Mouse (Mus musculus) embryonic facial prominence, embryonic 15.5 days (tissue): Measurements from ENCODE around the gene Mapk1ip1l. TPM values are rescaled to one million over a fixed set of nuclear protein-coding genes. Genes with fewer than 3 reads are reported as not detected.
A peak's percentile ranks its signal among the peaks of the same experiment; 100 is the strongest.

Experiments used
- ATAC-seq: fragments of 200-750 bp; cut with Nextera tagmentation; 2 replicates; pipeline ENCODE4 v1.8.0; 2017; ENCODE audit warnings: low read depth, moderate TSS enrichment; ENCODE audit not compliant: insufficient number of reproducible peaks, low FRiP score, low TSS enrichment
- H3K27ac ChIP-seq: fragments of 300-500 bp; sonication (generic); replicated peaks from 2 replicates; pipeline ENCODE4 v1.5.1; 2015; ENCODE audit warnings: mild to moderate bottlenecking, inconsistent platforms
- H3K27me3 ChIP-seq: fragments of 300-500 bp; sonication (generic); 2 replicates; pipeline ENCODE4 v1.6.1; 2015; ENCODE audit warnings: inconsistent platforms
- H3K36me3 ChIP-seq: fragments of 300-500 bp; sonication (generic); 2 replicates; pipeline ENCODE4 v1.6.1; 2015; ENCODE audit warnings: mild to moderate bottlenecking, inconsistent platforms
- H3K4me1 ChIP-seq: fragments of 300-500 bp; sonication (generic); 2 replicates; pipeline ENCODE4 v1.6.1; 2015; ENCODE audit warnings: inconsistent platforms
- H3K4me2 ChIP-seq: fragments of 300-500 bp; sonication (generic); replicated peaks from 2 replicates; pipeline ENCODE4 v1.6.1; 2015; ENCODE audit warnings: mild to moderate bottlenecking, inconsistent platforms
- H3K4me3 ChIP-seq: fragments of 300-500 bp; sonication (generic); replicated peaks from 2 replicates; pipeline ENCODE4 v1.5.1; 2015; ENCODE audit warnings: mild to moderate bottlenecking, inconsistent platforms
- H3K9ac ChIP-seq: fragments of 300-500 bp; sonication (generic); 2 replicates; pipeline ENCODE4 v1.6.1; 2015; ENCODE audit warnings: inconsistent platforms
- H3K9me3 ChIP-seq: fragments of 300-500 bp; sonication (generic); replicated peaks from 2 replicates; pipeline ENCODE4 v1.6.1; 2016; ENCODE audit warnings: inconsistent platforms
- WGBS: fragments of 180-500 bp; shearing (Covaris S2); methylation state at CpG from one replicate; pipeline ENCODE4 v1.1.7; 2015; 5-methylcytosine and 5-hydroxymethylcytosine counted together
- polyA plus RNA-seq: library from polyadenylated mRNA; unstranded; fragments of >200 nt; fragmentation: Nextera tagmentation; extraction: Ambion mirVana; gene quantifications from 2 replicates; pipeline ENCODE4 v1.2.1, GENCODE M21; 2015

Mapk1ip1l gene
- polyA plus RNA-seq, 1 experiment from 2014 or later: 60.2 TPM

DNA sequence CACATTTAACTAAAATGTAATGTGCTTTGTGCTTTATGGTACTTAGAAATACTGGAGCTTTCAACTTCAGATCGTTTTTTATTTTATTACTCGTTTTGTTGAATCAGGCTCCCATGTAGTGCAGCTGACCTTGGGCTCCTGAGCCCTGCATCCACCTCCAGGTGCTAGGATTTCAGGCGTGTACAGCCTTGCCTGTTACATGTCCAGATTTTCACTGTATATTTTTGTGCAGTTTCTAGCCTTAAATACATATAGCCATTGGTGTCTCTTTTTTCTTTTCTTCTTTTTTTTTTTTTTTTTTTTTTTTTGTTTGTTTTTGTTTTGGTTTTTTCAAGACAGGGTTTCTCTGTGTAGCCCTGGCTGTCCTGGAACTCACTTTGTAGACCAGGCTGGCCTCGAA lies 16.5 kb upstream of the Mapk1ip1l start:
- no peaks in the 10 kb centered on the region for H3K27me3 ChIP-seq
- 0 out of 2 replicates have a peak, but pooled peaks cover 4% of the 10 kb centered on the region for H3K4me1 ChIP-seq
- 95% methylated on average over 4 of the region's 4 CpGs for WGBS
- H3K4me3 ChIP-seq: no peak overlapping the region
- no peak overlapping the region for H3K27ac ChIP-seq
- no peaks in the 10 kb centered on the region for H3K36me3 ChIP-seq
- no peak overlapping the region for H3K9ac ChIP-seq
- no peak overlapping the region for H3K4me2 ChIP-seq
- ATAC-seq: no peak
- no peaks in the 10 kb centered on the region for H3K9me3 ChIP-seq

- Histone ChIP-seq H3K36me3 (no peaks in the 10 kb centered on the region), H3K4me3 (no peak overlapping the region), H3K27ac (no peak overlapping the region), H3K9ac (no peak overlapping the region), H3K4me2 (no peak overlapping the region), H3K27me3 (no peaks in the 10 kb centered on the region), H3K9me3 (no peaks in the 10 kb centered on the region), H3K4me1 (no peaks in the 10 kb centered on the region)
- 85% methylated on average over 7 of the region's 7 CpGs for WGBS
- no peak for ATAC-seq
These were observed 14.5 kb upstream of the Mapk1ip1l start for GRCm38 (mm10) chr14:47283568-47283967.

GRCm38 (mm10) chr14:47285271-47285670 lies 12.8 kb upstream of the Mapk1ip1l start:
- H3K4me2 ChIP-seq: no peak overlapping the region
- WGBS: 99% methylated on average over 2 of the region's 2 CpGs

DNA sequence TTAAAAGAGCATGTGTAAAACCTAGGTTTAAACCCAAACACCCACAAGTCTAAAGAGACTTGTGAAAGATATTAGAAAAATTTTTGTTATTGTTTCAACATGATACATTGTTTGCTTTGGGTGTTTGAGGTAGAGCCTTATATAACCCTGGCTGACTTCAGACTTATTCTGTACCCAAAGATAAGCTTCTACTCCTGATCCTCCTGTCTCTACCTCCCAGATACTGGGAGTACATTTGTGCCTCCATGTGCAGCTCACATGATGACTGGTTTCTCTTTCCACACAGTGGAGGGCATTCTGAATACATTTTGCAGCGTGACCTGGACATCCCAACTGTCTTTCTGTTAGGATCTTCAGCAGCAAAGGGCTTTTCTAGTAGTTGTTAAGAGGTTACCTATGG lies 11.9 kb upstream of the Mapk1ip1l start:
- Histone ChIP-seq H3K4me2 (no peak overlapping the region), H3K9ac (no peak overlapping the region), H3K27me3 (no peaks in the 10 kb centered on the region), H3K36me3 (peaks cover 11% of the 10 kb centered on the region; the same call in 1 of the 2 replicates), H3K4me3 (no peak overlapping the region), H3K9me3 (no peaks in the 10 kb centered on the region), H3K4me1 (no peaks in the 10 kb centered on the region), H3K27ac (no peak overlapping the region)
- 81% methylated on average over 1 of the region's 1 CpGs for WGBS
- ATAC-seq: no peak

More at GRCm38 (mm10) chr14:47285271-47285670, 12.8 kb upstream of the Mapk1ip1l start:
- Histone ChIP-seq H3K27me3 (no peaks in the 10 kb centered on the region), H3K4me1 (no peaks in the 10 kb centered on the region), H3K36me3 (peaks cover 7% of the 10 kb centered on the region; the same call in 1 of the 2 replicates), H3K9me3 (no peaks in the 10 kb centered on the region), H3K27ac (no peak overlapping the region), H3K9ac (no peak overlapping the region), H3K4me3 (no peak overlapping the region)
- ATAC-seq: no peak

DNA sequence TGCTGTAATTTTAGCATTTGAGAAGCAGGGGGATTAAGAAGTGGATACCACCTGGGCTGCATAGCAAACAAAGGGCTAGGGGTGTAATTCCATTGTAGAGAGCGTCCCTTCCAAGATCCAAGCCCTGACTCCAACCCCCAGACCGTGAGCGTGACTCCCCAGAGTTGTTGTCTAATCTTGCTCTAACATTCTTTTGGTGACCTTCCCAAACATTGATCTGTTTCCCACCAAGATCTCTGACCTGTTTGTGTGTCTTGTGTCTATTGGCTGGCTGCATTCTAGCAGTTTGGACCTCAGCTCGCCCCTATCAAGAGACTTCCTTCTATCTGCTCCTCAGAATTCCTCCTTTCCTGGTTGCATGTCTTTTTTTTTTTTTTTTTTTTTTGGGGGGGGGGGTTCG lies 11.0 kb upstream of the Mapk1ip1l start:
- H3K36me3 ChIP-seq: peaks cover 11% of the 10 kb centered on the region; the same call in 1 of the 2 replicates
- H3K9me3 ChIP-seq: no peaks in the 10 kb centered on the region
- H3K4me2 ChIP-seq: no peak overlapping the region
- no peak overlapping the region for H3K4me3 ChIP-seq
- H3K27ac ChIP-seq: no peak overlapping the region
- H3K4me1 ChIP-seq: no peaks in the 10 kb centered on the region
- no peaks in the 10 kb centered on the region for H3K27me3 ChIP-seq
- WGBS: 85% methylated on average over 5 of the region's 5 CpGs
- ATAC-seq: no peak
- H3K9ac ChIP-seq: no peak overlapping the region

GRCm38 (mm10) chr14:47291772-47292171 lies 6.3 kb upstream of the Mapk1ip1l start:
- Histone ChIP-seq H3K9me3 (no peaks in the 10 kb centered on the region), H3K4me1 (no peaks in the 10 kb centered on the region), H3K36me3 (peaks cover 11% of the 10 kb centered on the region; the same call in 1 of the 2 replicates), H3K27me3 (no peaks in the 10 kb centered on the region), H3K4me2 (no peak overlapping the region), H3K9ac (no peak overlapping the region), H3K27ac (no peak overlapping the region), H3K4me3 (no peak overlapping the region)
- no peak for ATAC-seq
- 87% methylated on average over 1 of the region's 1 CpGs for WGBS

DNA sequence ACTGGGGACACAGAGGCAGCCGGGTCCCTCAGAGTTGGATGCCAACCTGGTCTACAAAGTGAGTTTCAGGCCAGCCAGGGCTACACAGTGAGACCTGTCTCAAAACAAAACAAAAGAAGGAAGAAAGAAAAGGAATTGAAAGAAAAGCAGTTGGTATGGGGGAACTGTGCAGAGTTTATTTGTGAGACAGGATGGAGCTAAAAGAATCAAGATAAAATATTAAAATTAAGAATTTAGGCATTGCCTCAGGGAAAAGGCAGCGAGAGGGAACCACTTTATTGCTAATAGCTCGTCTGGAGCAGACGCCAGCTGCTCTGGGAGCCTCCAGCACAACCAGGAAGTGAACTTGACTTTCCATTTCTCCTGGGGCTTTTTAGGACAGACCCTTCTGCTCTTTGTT lies 3.9 kb upstream of the Mapk1ip1l start:
- H3K36me3 ChIP-seq: peaks cover 11% of the 10 kb centered on the region; the same call in 1 of the 2 replicates
- ATAC-seq: no peak
- no peak overlapping the region for H3K9ac ChIP-seq
- no peak overlapping the region for H3K27ac ChIP-seq
- H3K9me3 ChIP-seq: no peaks in the 10 kb centered on the region
- H3K4me1 ChIP-seq: peaks cover 2% of the 10 kb centered on the region; the same call in 1 of the 2 replicates
- WGBS: 40% methylated on average over 4 of the region's 4 CpGs
- no peak overlapping the region for H3K4me3 ChIP-seq
- H3K4me2 ChIP-seq: no peak overlapping the region
- H3K27me3 ChIP-seq: no peaks in the 10 kb centered on the region

DNA sequence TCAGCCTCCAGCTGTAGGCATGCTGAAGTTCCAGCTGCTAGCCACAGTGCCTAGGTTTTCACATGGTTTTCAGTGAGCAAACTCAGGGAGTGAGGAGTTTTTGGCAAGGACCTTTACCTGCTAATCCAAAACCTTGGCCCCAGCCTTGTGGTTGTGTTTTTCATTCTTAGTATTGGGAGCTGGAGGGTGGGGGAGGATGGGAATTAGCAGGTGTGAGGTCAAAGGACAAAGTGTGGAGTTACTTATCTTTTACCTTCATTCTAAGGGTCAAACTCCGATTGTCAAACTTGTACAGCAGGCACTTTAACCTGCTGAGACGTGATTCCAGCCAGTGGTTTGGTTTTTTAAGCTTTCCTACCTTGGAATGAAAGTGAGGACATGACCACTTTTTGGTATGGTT lies 1.8 kb upstream of the Mapk1ip1l start:
- Histone ChIP-seq H3K36me3 (no peaks in the 10 kb centered on the region), H3K4me3 (no peak overlapping the region), H3K27ac (no peak overlapping the region), H3K9ac (no peak overlapping the region), H3K4me1 (peaks cover 14% of the 10 kb centered on the region; the same call in 1 of the 2 replicates), H3K9me3 (no peaks in the 10 kb centered on the region), H3K27me3 (no peaks in the 10 kb centered on the region), H3K4me2 (no peak overlapping the region)
- 67% methylated on average over 2 of the region's 2 CpGs for WGBS
- ATAC-seq: no peak

- Histone ChIP-seq H3K4me3 (peak overlapping the region; percentile 91), H3K27me3 (no peaks in the 10 kb centered on the region), H3K4me1 (peaks cover 17% of the 10 kb centered on the region; the same call in 1 of the 2 replicates), H3K36me3 (no peaks in the 10 kb centered on the region), H3K9ac (peak overlapping the region; percentile 98), H3K9me3 (no peaks in the 10 kb centered on the region), H3K27ac (peak overlapping the region; percentile 98), H3K4me2 (peak overlapping the region; percentile 69)
- peak; percentile 74 for ATAC-seq
- under 1% methylated on average over 38 of the region's 38 CpGs for WGBS
These were observed 334 bp downstream of the Mapk1ip1l start for GRCm38 (mm10) chr14:47298408-47298792.

DNA sequence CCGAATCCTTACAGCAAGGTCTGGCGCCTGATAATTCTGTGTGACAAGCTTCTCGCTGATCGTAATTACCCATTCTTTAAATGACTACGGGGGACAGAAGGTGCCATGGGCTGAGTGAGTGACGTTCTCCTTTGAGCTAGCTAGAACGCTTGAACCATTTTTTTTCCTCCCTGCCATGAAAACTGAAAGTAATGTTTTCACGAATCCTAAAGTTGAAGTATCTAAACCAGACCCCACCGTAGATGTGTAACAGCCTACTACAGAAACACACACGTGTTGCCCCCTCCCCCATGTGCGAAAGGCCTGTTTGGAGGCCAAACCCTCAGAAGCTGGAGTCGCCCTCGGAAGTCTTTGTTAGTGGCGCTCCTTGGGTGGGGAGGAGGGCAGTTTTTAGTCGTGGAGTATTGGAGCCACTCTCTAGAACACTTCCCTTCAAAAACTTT lies 774 bp downstream of the Mapk1ip1l start:
- Histone ChIP-seq H3K4me2 (peak overlapping the region; percentile 69), H3K9me3 (no peaks in the 10 kb centered on the region), H3K4me1 (peaks cover 17% of the 10 kb centered on the region; the same call in 1 of the 2 replicates), H3K36me3 (no peaks in the 10 kb centered on the region), H3K9ac (peak overlapping the region; percentile 98), H3K27ac (peak overlapping the region; percentile 98), H3K27me3 (no peaks in the 10 kb centered on the region), H3K4me3 (peak overlapping the region; percentile 91)
- peak; percentile 18; the same call in 1 of the 2 replicates for ATAC-seq
- WGBS: 0% methylated on average over 15 of the region's 15 CpGs

DNA sequence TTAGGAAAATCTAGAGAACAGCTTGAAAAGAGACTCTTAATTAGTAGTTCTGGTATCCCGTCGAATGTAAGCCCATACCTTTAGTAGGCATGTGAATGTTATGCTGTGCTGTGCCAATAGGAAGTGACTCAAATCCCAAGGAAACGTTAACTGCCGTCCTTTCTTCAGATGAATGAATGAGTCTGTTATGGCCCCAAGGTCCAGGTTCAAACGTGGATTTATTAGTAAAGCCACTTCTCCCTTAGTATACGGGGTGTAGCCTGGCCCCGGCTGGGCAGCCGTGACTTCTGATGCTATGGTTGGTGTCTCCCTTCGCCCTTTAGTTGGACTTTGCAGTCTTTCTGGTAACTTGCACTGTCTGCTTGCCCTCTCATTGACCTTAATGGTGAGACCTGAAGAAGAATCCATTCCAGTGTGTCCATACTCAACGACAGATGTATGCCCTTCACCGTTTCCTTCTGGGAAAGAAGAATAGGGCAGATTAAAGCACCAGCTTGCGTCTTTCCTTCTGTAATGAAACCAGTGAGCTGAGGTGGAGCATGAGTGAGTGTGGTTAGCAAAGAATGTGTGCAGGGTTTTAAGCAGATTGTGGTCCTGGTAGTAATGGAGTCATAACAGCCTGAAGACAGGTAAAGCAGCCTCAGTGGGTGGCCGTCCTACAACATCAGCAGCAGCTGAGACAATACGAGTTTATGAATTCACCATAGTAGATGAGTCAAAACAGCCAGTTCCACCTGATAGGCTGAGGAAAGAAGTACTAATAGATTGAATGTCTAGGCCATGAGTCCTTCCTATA lies 5.0 kb downstream of the Mapk1ip1l start:
- no peak overlapping the region for H3K4me3 ChIP-seq
- H3K27ac ChIP-seq: no peak overlapping the region
- peaks cover 17% of the 10 kb centered on the region; the same call in 1 of the 2 replicates for H3K4me1 ChIP-seq
- H3K9ac ChIP-seq: no peak overlapping the region
- 77% methylated on average over 14 of the region's 14 CpGs for WGBS
- H3K9me3 ChIP-seq: no peaks in the 10 kb centered on the region
- H3K27me3 ChIP-seq: no peaks in the 10 kb centered on the region
- peaks cover 5% of the 10 kb centered on the region; the same call in 1 of the 2 replicates for H3K36me3 ChIP-seq
- ATAC-seq: no peak
- H3K4me2 ChIP-seq: no peak overlapping the region
